Mouse (Mus musculus): ENCODE measurements at regions not wholly inside any gene's neighbourhood (a gene's known extent, or its start where the extent isn't known, plus 50 kb on each side); places are given as distances from the start of the nearest gene placed in this dataset.

DNA sequence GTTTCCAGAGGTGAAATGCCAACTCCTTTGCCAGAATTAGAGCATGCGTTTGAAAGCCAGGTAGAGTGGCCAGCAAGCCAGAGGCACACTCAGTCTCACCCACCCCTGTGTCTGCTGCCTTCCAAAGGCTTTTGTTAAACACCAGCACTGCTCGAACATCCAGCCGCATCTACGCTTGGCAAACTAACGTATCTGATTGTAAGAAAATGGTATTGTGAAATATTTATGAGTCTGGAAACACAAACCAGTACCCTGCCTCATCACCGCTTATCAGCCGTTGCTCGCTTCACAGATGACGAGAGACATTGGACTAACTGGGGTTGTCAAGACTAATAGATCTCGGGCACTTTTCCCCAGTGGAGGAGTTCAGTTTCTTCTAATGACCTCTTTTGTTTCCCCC is 287.3 kb downstream of the Rwdd3 start:
- no peaks in the 10 kb centered on the region for H3K27me3 ChIP-seq (ENCODE audit: control insufficient read depth, insufficient read depth, low read length)
- H3K36me3 ChIP-seq (replicated peaks; ENCODE audit: control insufficient read depth, insufficient read depth, low read depth) = no peaks in the 10 kb centered on the region
- WGBS (ENCODE audit: insufficient replicate concordance) = 71% methylated on average over 10 of the region's 10 CpGs
- ATAC-seq (ENCODE audit: insufficient read depth) = no peak
- H3K4me1 ChIP-seq (replicated peaks; ENCODE audit: control insufficient read depth in 2 of 2, insufficient read depth in 2 of 2, low read length in 1 of 2) = no peaks in the 10 kb centered on the region
- TF ChIP-seq EP300 (IDR thresholded peaks at IDR 0.05; ENCODE audit: low read depth) = no peak
- no peak for TF ChIP-seq CTCF (IDR thresholded peaks at IDR 0.05; ENCODE audit: low read depth)
- H3K27ac ChIP-seq = no peak overlapping the region
- H3K9ac ChIP-seq (replicated peaks) = no peak overlapping the region
- H3K4me3 ChIP-seq (ENCODE audit: insufficient read depth in 1 of 2, low read depth in 2 of 2, low read length in 2 of 2) = no peak overlapping the region
- no peaks in the 10 kb centered on the region for H3K9me3 ChIP-seq (ENCODE audit: control insufficient read depth, low read length)
- no peak overlapping the region for H3K4me2 ChIP-seq (ENCODE audit: low read depth)
- no peak for DNase-seq (ENCODE audit: low read depth in 3 of 3, low spot score in 3 of 3)

DNA sequence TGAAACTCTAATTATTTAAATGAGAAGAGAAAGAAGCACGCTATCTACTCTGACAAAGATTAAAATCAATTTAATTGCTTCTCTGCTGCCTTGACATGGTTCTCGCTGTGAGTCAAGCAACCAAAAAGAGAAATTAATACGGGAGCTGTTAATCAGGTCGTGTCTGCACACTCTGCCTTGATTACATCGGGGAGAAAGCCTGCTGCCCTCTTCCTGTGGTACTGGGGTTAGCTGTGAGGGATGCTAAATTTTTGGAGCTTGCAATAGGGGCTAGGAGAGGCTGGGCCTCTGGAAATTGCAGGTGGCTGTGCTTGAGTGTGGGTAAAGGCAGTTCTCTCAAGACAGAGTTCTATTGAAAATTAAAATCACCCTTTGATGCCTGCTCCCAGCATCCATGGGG is 287.8 kb downstream of the Rwdd3 start:
- Histone ChIP-seq H3K4me3 (ENCODE audit: insufficient read depth in 1 of 2, low read depth in 2 of 2, low read length in 2 of 2) (no peak overlapping the region), H3K27me3 (ENCODE audit: control insufficient read depth, insufficient read depth, low read length) (no peaks in the 10 kb centered on the region), H3K9me3 (ENCODE audit: control insufficient read depth, low read length) (no peaks in the 10 kb centered on the region), H3K9ac (replicated peaks) (no peak overlapping the region), H3K36me3 (replicated peaks; ENCODE audit: control insufficient read depth, insufficient read depth, low read depth) (no peaks in the 10 kb centered on the region), H3K4me1 (replicated peaks; ENCODE audit: control insufficient read depth in 2 of 2, insufficient read depth in 2 of 2, low read length in 1 of 2) (no peaks in the 10 kb centered on the region), H3K4me2 (ENCODE audit: low read depth) (no peak overlapping the region), H3K27ac (no peak overlapping the region)
- no peak for DNase-seq (ENCODE audit: low read depth in 3 of 3, low spot score in 3 of 3)
- ATAC-seq (ENCODE audit: insufficient read depth) = no peak
- TF ChIP-seq CTCF (IDR thresholded peaks at IDR 0.05; ENCODE audit: low read depth) (no peak), EP300 (IDR thresholded peaks at IDR 0.05; ENCODE audit: low read depth) (no peak)
- WGBS (ENCODE audit: insufficient replicate concordance) = 48% methylated on average over 5 of the region's 5 CpGs

- H3K36me3 ChIP-seq (replicated peaks; ENCODE audit: control insufficient read depth, insufficient read depth, low read depth) = no peaks in the 10 kb centered on the region
- no peaks in the 10 kb centered on the region for H3K9me3 ChIP-seq (ENCODE audit: control insufficient read depth, low read length)
- DNase-seq (ENCODE audit: low read depth in 3 of 3, low spot score in 3 of 3) (no peak), ATAC-seq (ENCODE audit: insufficient read depth) (no peak)
- no peak overlapping the region for H3K4me2 ChIP-seq (ENCODE audit: low read depth)
- H3K4me1 ChIP-seq (replicated peaks; ENCODE audit: control insufficient read depth in 2 of 2, insufficient read depth in 2 of 2, low read length in 1 of 2) = no peaks in the 10 kb centered on the region
- H3K27me3 ChIP-seq (ENCODE audit: control insufficient read depth, insufficient read depth, low read length) = no peaks in the 10 kb centered on the region
- no peak overlapping the region for H3K4me3 ChIP-seq (ENCODE audit: insufficient read depth in 1 of 2, low read depth in 2 of 2, low read length in 2 of 2)
- no peak overlapping the region for H3K27ac ChIP-seq
- WGBS (ENCODE audit: insufficient replicate concordance) = 55% methylated on average over 2 of the region's 2 CpGs
- H3K9ac ChIP-seq (replicated peaks) = no peak overlapping the region
- TF ChIP-seq CTCF (IDR thresholded peaks at IDR 0.05; ENCODE audit: low read depth) (no peak), EP300 (IDR thresholded peaks at IDR 0.05; ENCODE audit: low read depth) (no peak)
Observed at GRCm38 (mm10) chr3:120879409-120879808, 292.1 kb downstream of the Rwdd3 start.

DNA sequence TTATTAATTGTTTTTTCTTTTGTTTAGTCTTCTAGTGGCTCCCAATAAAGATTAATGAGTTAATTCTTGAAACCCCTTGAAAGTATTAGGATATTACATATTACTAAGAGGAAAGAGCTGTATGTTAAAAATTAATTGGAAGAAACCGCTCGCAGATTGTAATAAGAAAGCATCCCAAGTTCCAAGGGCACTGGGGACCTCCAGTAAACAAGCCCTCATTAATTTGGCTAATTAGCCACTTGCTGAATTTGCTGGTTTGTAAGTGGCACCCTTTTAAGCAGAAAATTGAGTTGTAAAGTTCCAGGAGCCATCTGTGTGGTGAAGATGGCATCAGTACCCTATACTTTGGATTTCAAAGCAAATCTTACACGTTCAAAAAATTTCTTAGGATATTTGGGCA is 295.8 kb downstream of the Rwdd3 start:
- Histone ChIP-seq H3K4me2 (ENCODE audit: low read depth) (no peak overlapping the region), H3K4me3 (ENCODE audit: insufficient read depth in 1 of 2, low read depth in 2 of 2, low read length in 2 of 2) (no peak overlapping the region), H3K27ac (no peak overlapping the region), H3K9me3 (ENCODE audit: control insufficient read depth, low read length) (no peaks in the 10 kb centered on the region), H3K4me1 (replicated peaks; ENCODE audit: control insufficient read depth in 2 of 2, insufficient read depth in 2 of 2, low read length in 1 of 2) (no peaks in the 10 kb centered on the region), H3K9ac (replicated peaks) (no peak overlapping the region), H3K27me3 (ENCODE audit: control insufficient read depth, insufficient read depth, low read length) (no peaks in the 10 kb centered on the region), H3K36me3 (replicated peaks; ENCODE audit: control insufficient read depth, insufficient read depth, low read depth) (no peaks in the 10 kb centered on the region)
- DNase-seq (ENCODE audit: low read depth in 3 of 3, low spot score in 3 of 3) (no peak), ATAC-seq (ENCODE audit: insufficient read depth) (no peak)
- no peak for TF ChIP-seq CTCF (IDR thresholded peaks at IDR 0.05; ENCODE audit: low read depth)
- no peak for TF ChIP-seq EP300 (IDR thresholded peaks at IDR 0.05; ENCODE audit: low read depth)
- 61% methylated on average over 3 of the region's 3 CpGs for WGBS (ENCODE audit: insufficient replicate concordance)

- DNase-seq (ENCODE audit: low read depth in 3 of 3, low spot score in 3 of 3) (no peak), ATAC-seq (ENCODE audit: insufficient read depth) (no peak)
- Histone ChIP-seq H3K4me1 (replicated peaks; ENCODE audit: control insufficient read depth in 2 of 2, insufficient read depth in 2 of 2, low read length in 1 of 2) (no peaks in the 10 kb centered on the region), H3K27me3 (ENCODE audit: control insufficient read depth, insufficient read depth, low read length) (no peaks in the 10 kb centered on the region), H3K36me3 (replicated peaks; ENCODE audit: control insufficient read depth, insufficient read depth, low read depth) (no peaks in the 10 kb centered on the region), H3K4me2 (ENCODE audit: low read depth) (no peak overlapping the region), H3K9me3 (ENCODE audit: control insufficient read depth, low read length) (no peaks in the 10 kb centered on the region), H3K4me3 (ENCODE audit: insufficient read depth in 1 of 2, low read depth in 2 of 2, low read length in 2 of 2) (no peak overlapping the region), H3K9ac (replicated peaks) (no peak overlapping the region), H3K27ac (no peak overlapping the region)
- TF ChIP-seq EP300 (IDR thresholded peaks at IDR 0.05; ENCODE audit: low read depth) (no peak), CTCF (IDR thresholded peaks at IDR 0.05; ENCODE audit: low read depth) (no peak)
- WGBS (ENCODE audit: insufficient replicate concordance) = 61% methylated on average over 8 of the region's 8 CpGs
Observed at GRCm38 (mm10) chr3:120865036-120865435, 306.5 kb downstream of the Rwdd3 start.
